Mouse (Mus musculus) c-Kit-positive CD71-negative TER-119-negative erythroid progenitor cells, embryonic 14.5 days (primary cell): ENCODE results near the gene Macrod1.

Experiments
- DNase-seq: peaks from one replicate; pipeline ENCODE4 v3.0.0-alpha.2; 2013; ENCODE audit warnings: low read depth

Gene Macrod1

GRCm38 (mm10) chr19:7113574-7113973, 57.0 kb downstream of the Macrod1 start:
- DNase-seq = no peak

- DNase-seq = no peak
Measured at GRCm38 (mm10) chr19:7116038-7116731, 59.6 kb downstream of the Macrod1 start.

GRCm38 (mm10) chr19:7117141-7117540, 60.5 kb downstream of the Macrod1 start:
- no peak for DNase-seq

- no peak for DNase-seq
Measured at GRCm38 (mm10) chr19:7117653-7118307, 61.2 kb downstream of the Macrod1 start.

GRCm38 (mm10) chr19:7121252-7121651, 64.6 kb downstream of the Macrod1 start:
- no peak for DNase-seq

GRCm38 (mm10) chr19:7122277-7122676, 65.7 kb downstream of the Macrod1 start:
- no peak for DNase-seq

GRCm38 (mm10) chr19:7122698-7123306, 66.2 kb downstream of the Macrod1 start:
- no peak for DNase-seq

GRCm38 (mm10) chr19:7125526-7126156, 69.0 kb downstream of the Macrod1 start:
- no peak for DNase-seq

GRCm38 (mm10) chr19:7126209-7126608, 69.6 kb downstream of the Macrod1 start:
- no peak for DNase-seq

GRCm38 (mm10) chr19:7126933-7127332, 70.3 kb downstream of the Macrod1 start:
- DNase-seq = no peak

GRCm38 (mm10) chr19:7128551-7129475, 72.2 kb downstream of the Macrod1 start:
- DNase-seq = no peak

GRCm38 (mm10) chr19:7130317-7130716, 73.7 kb downstream of the Macrod1 start:
- no peak for DNase-seq

GRCm38 (mm10) chr19:7133436-7133835, 76.8 kb downstream of the Macrod1 start:
- no peak for DNase-seq

GRCm38 (mm10) chr19:7134631-7135091, 78.1 kb downstream of the Macrod1 start:
- no peak for DNase-seq

- no peak for DNase-seq
Measured at GRCm38 (mm10) chr19:7135525-7135924, 78.9 kb downstream of the Macrod1 start.

GRCm38 (mm10) chr19:7136016-7136415, 79.4 kb downstream of the Macrod1 start:
- no peak for DNase-seq

- no peak for DNase-seq
Measured at GRCm38 (mm10) chr19:7136714-7137498, 80.3 kb downstream of the Macrod1 start.

GRCm38 (mm10) chr19:7138327-7138726, 81.7 kb downstream of the Macrod1 start:
- no peak for DNase-seq

- DNase-seq = no peak
Measured at GRCm38 (mm10) chr19:7139321-7139720, 82.7 kb downstream of the Macrod1 start.

GRCm38 (mm10) chr19:7140373-7140772, 83.8 kb downstream of the Macrod1 start:
- no peak for DNase-seq
